Mouse (Mus musculus) spleen, adult 2 months (tissue): ENCODE data around the gene Gdf1.

ENCODE experiments used
- CTCF ChIP-seq: fragments of 200-500 bp; IDR thresholded peaks from 2 replicates; pipeline ENCODE4 v1.5.1; 2011; ENCODE audit warnings: mild to moderate bottlenecking, inconsistent platforms; ENCODE audit not compliant: insufficient read depth, insufficient read length, insufficient replicate concordance; ENCODE audit errors: extremely low read depth
- POLR2A ChIP-seq: fragments of 200-500 bp; IDR thresholded peaks from 2 replicates; pipeline ENCODE4 v1.6.1; 2011; ENCODE audit warnings: low read depth, low read length, inconsistent platforms

- TF ChIP-seq CTCF = no peak
- TF ChIP-seq POLR2A = no peak
Observed at GRCm38 (mm10) chr8:70323716-70324115, 5.9 kb upstream of the Gdf1 start.
